Comparison of ENCODE assay signal across 10 mouse cellular contexts in genomic region chr10:93421716-93422380, GRCm38 (mm10). TPM values are rescaled to one million over a fixed set of nuclear protein-coding genes. Genes with fewer than 3 reads are reported as not detected.
DNase-seq lines count a peak whose midpoint lies in the region; ATAC-seq and TF ChIP-seq lines count a peak whose summit lies in the region.
"Had no signal": no experiment of that assay in that cellular context is flagged by ENCODE, and none has a peak within 500 bp of the region (broad histone marks: within the 10 kb centered on the region; RNA-seq: fewer than 3 reads in every experiment).

No protein-coding gene starts in this region.

- no peaks in the 10 kb centered on the region for H3K9me3 ChIP-seq in forebrain, embryonic 15.5 days
- no peaks in the 10 kb centered on the region for H3K9me3 ChIP-seq in forebrain, embryonic 13.5 days (replicated peaks)

- H3K79me2 ChIP-seq in heart, adult 2 months (replicated peaks; ENCODE audit: control insufficient read depth, insufficient read depth, low read length) = no peaks in the 10 kb centered on the region

- H3K4me1 ChIP-seq in heart, adult 2 months (ENCODE audit: control insufficient read depth, insufficient read depth, low read length) = peaks cover 17% of the 10 kb centered on the region
- no peaks in the 10 kb centered on the region for H3K4me1 ChIP-seq in forebrain, embryonic 15.5 days
- peaks cover 7% of the 10 kb centered on the region; the same call in 1 of the 2 replicates for H3K4me1 ChIP-seq in forebrain, embryonic 13.5 days

- intact Hi-C loops in heart, adult 2 months (cut with DNase I) = loop anchor here (10.0 kb wide), 1 partner anchor 357 kb away; no protein-coding TSS in a partner anchor

- WGBS in heart, adult 2 months = 82% methylated on average over 12 of the region's 12 CpGs
- WGBS in forebrain, embryonic 15.5 days = 95% methylated on average over 12 of the region's 12 CpGs
- 95% methylated on average over 12 of the region's 12 CpGs for WGBS in forebrain, embryonic 13.5 days

- no peaks in the 10 kb centered on the region; the same call in 1 of the 2 replicates for H3K36me3 ChIP-seq in heart, adult 2 months (ENCODE audit: control insufficient read depth, insufficient read depth, low read length)
- H3K36me3 ChIP-seq in forebrain, embryonic 15.5 days = no peaks in the 10 kb centered on the region
- H3K36me3 ChIP-seq in forebrain, embryonic 13.5 days (ENCODE audit: poor library complexity, severe bottlenecking) = no peaks in the 10 kb centered on the region

- TF ChIP-seq CTCF in heart, adult 2 months (IDR thresholded peaks at IDR 0.05) = peak; percentile 28

- TF ChIP-seq POLR2A in heart, adult 2 months (IDR thresholded peaks at IDR 0.05; ENCODE audit: insufficient read depth, low read depth, low read length) = no peak

- peak; percentile 38 for ATAC-seq in CD4-positive, CD25-positive, alpha-beta regulatory T cell, adult 4 months
- ATAC-seq in granulocyte monocyte progenitor cell, adult 5-6 weeks (replicated peaks; ENCODE audit: poor library complexity, severe bottlenecking) = peak; percentile 74
- ATAC-seq in forebrain, embryonic 15.5 days (replicated peaks) = no peak
- no peak for ATAC-seq in forebrain, embryonic 13.5 days

- H3K4me2 ChIP-seq in forebrain, embryonic 15.5 days (replicated peaks) = no peak overlapping the region
- no peak overlapping the region for H3K4me2 ChIP-seq in forebrain, embryonic 13.5 days

- H3K27ac ChIP-seq in heart, adult 2 months = no peak overlapping the region
- no peak overlapping the region for H3K27ac ChIP-seq in forebrain, embryonic 15.5 days (replicated peaks)
- H3K27ac ChIP-seq in forebrain, embryonic 13.5 days = no peak overlapping the region

- DNase-seq in heart, adult 2 months = peak in 1 of 2 experiments; percentile 12
- DNase-seq in heart, adult 9 months (ENCODE audit: low spot score in 2 of 2) = no peak
- peak; percentile 76 for DNase-seq in lung, postnatal 25 days (ENCODE audit: low spot score)
- no peak for DNase-seq in layer of hippocampus, adult 18-20 months (ENCODE audit: low spot score in 2 of 2)
- DNase-seq: gastrocnemius, postnatal 14 days; right cerebral cortex, postnatal 25 days had no signal

- H3K27me3 ChIP-seq in heart, adult 2 months (ENCODE audit: control insufficient read depth, insufficient read depth, low read length) = no peaks in the 10 kb centered on the region
- no peaks in the 10 kb centered on the region for H3K27me3 ChIP-seq in forebrain, embryonic 15.5 days
- H3K27me3 ChIP-seq in forebrain, embryonic 13.5 days = no peaks in the 10 kb centered on the region

- no peak for TF ChIP-seq EP300 in heart, adult 2 months (IDR thresholded peaks at IDR 0.05; ENCODE audit: insufficient read depth, low read depth, low read length)

- H3K9ac ChIP-seq in heart, adult 2 months (ENCODE audit: low read depth, low read length) = no peak overlapping the region
- H3K9ac ChIP-seq in forebrain, embryonic 15.5 days (replicated peaks) = no peak overlapping the region
- H3K9ac ChIP-seq in forebrain, embryonic 13.5 days = no peak overlapping the region

- no peak overlapping the region for H3K4me3 ChIP-seq in heart, adult 2 months
- H3K4me3 ChIP-seq in forebrain, embryonic 15.5 days = no peak overlapping the region
- no peak overlapping the region for H3K4me3 ChIP-seq in forebrain, embryonic 13.5 days

RNA-seq across cellular contexts. Expression of gene Lta4h, which starts 31.4 kb away (rescaled TPM):
- total RNA-seq in heart, adult 2 months (2021) = 10 to 100 TPM; 31.1 to 36.1 TPM
- polyA plus RNA-seq in heart, adult 2 months (2012; rRNA removed) = 25.5 and 30.5 TPM in 2 replicates
- 100 to 1,000 TPM; 241 to 284 TPM for polyA plus RNA-seq in CD4-positive, CD25-positive, alpha-beta regulatory T cell, adult 4 months (2017; shearing (Covaris generic))
- total RNA-seq in granulocyte monocyte progenitor cell, adult 5-6 weeks (2014; fragmentation: Nextera tagmentation) = 753 and 1,014 TPM in 2 replicates
- total RNA-seq in granulocyte monocyte progenitor cell, adult 5-6 weeks (2017) = 752 and 880 TPM in 2 replicates
- polyA plus RNA-seq in forebrain, embryonic 15.5 days (2015; fragmentation: Nextera tagmentation; extraction: Ambion mirVana) = 95.1 and 99.0 TPM in 2 replicates
- 10 to 100 TPM; 52.4 to 56.4 TPM for total RNA-seq in layer of hippocampus, adult 18-20 months (2021)
- 110 and 116 TPM in 2 replicates for polyA plus RNA-seq in forebrain, embryonic 13.5 days (2015; fragmentation: Nextera tagmentation; extraction: Ambion mirVana)

Comparison
In these comparisons a context has a peak if more than half of its experiments do, and no peak if none do; other contexts are left out.
1. ATAC-seq: peak in CD4-positive, CD25-positive, alpha-beta regulatory T cell, adult 4 months (single experiment) and granulocyte monocyte progenitor cell, adult 5-6 weeks (single experiment); none in forebrain, embryonic 15.5 days (single experiment) and forebrain, embryonic 13.5 days (single experiment).